Mouse (Mus musculus) olfactory bulb, adult 2 months (tissue): ENCODE measurements around the gene Sept7.

Experiments
- CTCF ChIP-seq: fragments of 200-500 bp; IDR thresholded peaks from 2 replicates; pipeline ENCODE4 v1.5.1; 2012; ENCODE audit warnings: low read depth, mild to moderate bottlenecking, low read length, moderate library complexity; ENCODE audit not compliant: insufficient read depth
- POLR2A ChIP-seq: fragments of 200-500 bp; IDR thresholded peaks from 2 replicates; pipeline ENCODE4 v1.6.1; 2012; ENCODE audit warnings: mild to moderate bottlenecking, low read depth, low read length, moderate library complexity; ENCODE audit not compliant: insufficient read depth

- TF ChIP-seq CTCF (no peak), POLR2A (no peak)
Measured at GRCm38 (mm10) chr9:25216210-25216609, 36.0 kb upstream of the Sept7 start.
